Mouse (Mus musculus) testis, adult 2 months (tissue): ENCODE data around the gene Tet2. TPM values are rescaled to one million over a fixed set of nuclear protein-coding genes. Genes with fewer than 3 reads are reported as not detected.

Experiments used
- H3K27ac ChIP-seq: fragments of 200-500 bp; 2 replicates; pipeline ENCODE4 v1.5.1; 2012; ENCODE audit warnings: low read depth, low read length; ENCODE audit not compliant: control insufficient read depth, insufficient read depth
- H3K27me3 ChIP-seq: fragments of 200-500 bp; 2 replicates; pipeline ENCODE4 v1.6.1; 2012; ENCODE audit warnings: mild to moderate bottlenecking, low read length, moderate library complexity; ENCODE audit not compliant: control insufficient read depth, insufficient read depth
- H3K36me3 ChIP-seq: fragments of 200-500 bp; 2 replicates; pipeline ENCODE4 v1.6.1; 2012; ENCODE audit warnings: mild to moderate bottlenecking, low read length; ENCODE audit not compliant: control insufficient read depth, insufficient read depth
- H3K4me1 ChIP-seq: fragments of 200-500 bp; 2 replicates; pipeline ENCODE4 v1.6.1; 2012; ENCODE audit warnings: low read length; ENCODE audit not compliant: control insufficient read depth, insufficient read depth
- H3K4me3 ChIP-seq: fragments of 200-500 bp; 2 replicates; pipeline ENCODE4 v1.5.1; 2012; ENCODE audit warnings: low read depth, mild to moderate bottlenecking, low read length, moderate library complexity, mixed read lengths; ENCODE audit not compliant: control insufficient read depth
- CTCF ChIP-seq: fragments of 200-500 bp; IDR thresholded peaks from 2 replicates; pipeline ENCODE4 v1.5.1; 2012; ENCODE audit warnings: low read depth, mild to moderate bottlenecking, inconsistent platforms, low read length, moderate library complexity; ENCODE audit not compliant: control insufficient read depth, insufficient read depth, insufficient replicate concordance
- POLR2A ChIP-seq: fragments of 200-500 bp; IDR thresholded peaks from 2 replicates; pipeline ENCODE4 v1.6.1; 2012; ENCODE audit warnings: low read depth, mild to moderate bottlenecking, inconsistent platforms, low read length, moderate library complexity; ENCODE audit not compliant: control insufficient read depth
- polyA plus RNA-seq: library from polyadenylated mRNA; depleted of rRNA; stranded (reverse); fragments of >200 nt; gene quantifications from 2 replicates; pipeline ENCODE4 v1.2.3, GENCODE M21; 2012; rRNA removed

Tet2 gene
- polyA plus RNA-seq, 1 experiment = 1.5 TPM

DNA sequence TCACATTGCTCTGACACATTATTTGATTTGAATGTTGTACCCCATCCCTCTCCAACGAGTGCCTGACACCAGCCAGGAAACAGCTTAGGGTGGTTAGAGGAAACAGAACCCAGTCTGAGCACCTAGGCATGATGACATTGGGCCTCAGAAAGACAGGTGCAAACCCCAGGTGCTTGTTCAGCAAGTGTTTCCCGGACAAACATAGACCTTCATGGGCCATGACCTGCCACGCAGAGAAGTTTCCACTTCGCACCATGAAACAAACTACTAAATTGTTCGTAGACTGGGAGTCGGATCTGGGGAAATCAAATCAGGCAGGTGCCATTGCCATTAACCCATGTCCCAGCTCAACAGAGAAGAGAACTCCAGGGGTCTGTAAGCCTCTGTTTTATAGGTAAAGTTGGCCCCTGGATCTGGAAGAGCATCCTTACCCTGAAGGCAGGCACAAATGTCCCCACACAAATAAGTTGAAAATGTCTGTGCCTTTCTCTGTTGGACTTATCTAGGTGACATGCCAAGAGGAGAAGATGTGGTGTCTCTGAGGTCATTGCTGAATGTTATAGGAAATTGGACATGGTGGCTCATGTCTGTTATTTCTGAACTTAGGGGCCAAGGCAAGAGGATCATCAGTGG is 109.7 kb downstream of the Tet2 start:
- Histone ChIP-seq H3K4me3 (no peak overlapping the region), H3K4me1 (no peaks in the 10 kb centered on the region), H3K27me3 (no peaks in the 10 kb centered on the region), H3K36me3 (no peaks in the 10 kb centered on the region), H3K27ac (no peak overlapping the region)
- TF ChIP-seq CTCF (no peak), POLR2A (no peak)

DNA sequence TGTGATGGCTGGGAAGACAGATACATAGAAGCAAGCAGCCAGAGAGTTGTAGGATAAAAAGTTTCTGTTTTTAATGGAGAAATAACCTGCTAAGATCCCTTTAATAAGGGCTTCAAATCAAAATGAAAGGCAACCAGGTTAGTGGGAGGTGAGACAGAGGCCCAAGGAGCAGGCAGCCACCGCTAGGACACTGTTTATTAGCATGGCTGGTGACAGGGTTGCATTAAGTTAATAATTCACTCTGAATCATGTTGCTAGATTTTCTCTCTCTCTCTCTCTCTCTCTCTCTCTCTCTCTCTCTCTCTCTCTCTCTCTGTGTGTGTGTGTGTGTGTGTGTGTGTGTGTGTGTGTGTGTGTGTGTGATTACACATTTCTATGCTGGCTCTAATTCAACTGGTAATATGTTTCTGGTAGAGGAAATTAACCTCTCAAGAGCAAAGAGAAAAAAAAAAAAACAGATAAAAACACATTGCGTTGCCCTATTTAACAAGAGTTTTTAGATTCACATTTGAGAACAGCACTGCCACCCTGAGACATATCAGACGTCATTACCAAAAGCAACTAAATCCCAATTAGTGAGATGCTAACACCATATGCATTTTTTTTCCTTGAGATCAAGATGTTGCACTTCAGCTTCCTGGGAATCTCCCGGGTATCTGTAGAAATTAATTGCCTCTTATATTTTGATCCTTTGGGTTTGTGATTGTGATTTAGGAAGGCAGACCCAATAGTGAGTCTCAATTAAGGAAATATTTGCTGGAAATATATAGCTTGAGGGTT is 115.4 kb downstream of the Tet2 start:
- no peaks in the 10 kb centered on the region for H3K36me3 ChIP-seq
- H3K4me3 ChIP-seq = no peak overlapping the region
- no peaks in the 10 kb centered on the region for H3K27me3 ChIP-seq
- H3K4me1 ChIP-seq = no peaks in the 10 kb centered on the region
- no peak overlapping the region for H3K27ac ChIP-seq
- TF ChIP-seq CTCF (no peak), POLR2A (no peak)

GRCm38 (mm10) chr3:133428003-133428402 is 116.9 kb downstream of the Tet2 start:
- TF ChIP-seq CTCF = no peak
- TF ChIP-seq POLR2A = no peak
- H3K4me1 ChIP-seq = no peaks in the 10 kb centered on the region
- no peak overlapping the region for H3K4me3 ChIP-seq
- no peaks in the 10 kb centered on the region for H3K36me3 ChIP-seq
- H3K27me3 ChIP-seq = no peaks in the 10 kb centered on the region
- H3K27ac ChIP-seq = no peak overlapping the region

DNA sequence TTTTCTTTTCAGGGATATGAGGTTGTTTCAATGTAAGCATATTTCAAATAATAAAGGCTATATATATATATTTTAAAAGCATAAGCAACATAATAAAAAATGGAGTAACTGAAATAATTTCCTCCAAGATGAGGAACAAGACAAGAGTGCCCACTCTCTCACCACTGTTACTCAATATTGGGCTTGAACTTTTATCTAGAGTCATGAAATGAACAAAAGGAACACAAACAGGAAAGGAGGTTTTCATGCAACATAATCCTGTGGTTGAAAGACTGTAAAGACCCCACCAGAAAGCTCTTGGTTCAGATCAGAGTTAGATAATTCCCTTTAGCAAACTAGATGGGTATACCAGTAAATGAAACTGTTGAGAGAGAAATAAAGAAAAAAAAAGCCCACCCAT is 121.9 kb downstream of the Tet2 start:
- H3K4me1 ChIP-seq = no peaks in the 10 kb centered on the region
- H3K36me3 ChIP-seq = no peaks in the 10 kb centered on the region
- no peak overlapping the region for H3K4me3 ChIP-seq
- H3K27ac ChIP-seq = no peak overlapping the region
- H3K27me3 ChIP-seq = no peaks in the 10 kb centered on the region
- TF ChIP-seq CTCF (no peak), POLR2A (no peak)

GRCm38 (mm10) chr3:133414747-133415146 is 130.2 kb downstream of the Tet2 start:
- Histone ChIP-seq H3K4me1 (no peaks in the 10 kb centered on the region), H3K4me3 (no peak overlapping the region), H3K27ac (no peak overlapping the region), H3K27me3 (no peaks in the 10 kb centered on the region), H3K36me3 (no peaks in the 10 kb centered on the region)
- TF ChIP-seq CTCF = no peak
- no peak for TF ChIP-seq POLR2A

Other genes with a start within 250 kb of the Tet2 start
- 60.0 and 63.4 TPM in 2 replicates for gene Ppa2, start 235.0 kb downstream of the Tet2 start, polyA plus RNA-seq